Mouse (Mus musculus): ENCODE measurements around the gene Ms4a18.

Gene Ms4a18

DNA sequence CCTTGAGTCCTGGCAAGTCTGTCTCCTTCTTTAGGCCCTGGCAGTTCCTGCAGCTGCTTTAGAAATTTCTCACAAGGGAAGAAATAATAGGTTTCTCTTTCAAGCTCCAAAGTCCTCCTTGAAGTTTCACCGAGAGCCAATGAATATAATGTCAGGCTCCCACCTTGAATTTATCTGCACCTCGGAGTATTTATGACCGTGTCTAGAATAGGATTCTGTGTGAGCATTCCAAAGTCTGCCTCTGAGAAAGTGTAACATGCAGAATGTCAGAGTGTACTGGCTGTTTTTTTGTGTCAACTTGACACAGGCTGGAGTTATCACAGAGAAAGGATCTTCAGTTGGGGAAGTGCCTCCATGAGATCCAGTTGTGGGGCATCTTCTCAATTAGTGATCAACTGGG, at the start of gene Ms4a18:
TSS of gene Ms4a18 (minus strand) at position 141 of the 400 bp plus-strand sequence.
- WGBS, result 88% methylated on average over 3 of the region's 3 CpGs

DNA sequence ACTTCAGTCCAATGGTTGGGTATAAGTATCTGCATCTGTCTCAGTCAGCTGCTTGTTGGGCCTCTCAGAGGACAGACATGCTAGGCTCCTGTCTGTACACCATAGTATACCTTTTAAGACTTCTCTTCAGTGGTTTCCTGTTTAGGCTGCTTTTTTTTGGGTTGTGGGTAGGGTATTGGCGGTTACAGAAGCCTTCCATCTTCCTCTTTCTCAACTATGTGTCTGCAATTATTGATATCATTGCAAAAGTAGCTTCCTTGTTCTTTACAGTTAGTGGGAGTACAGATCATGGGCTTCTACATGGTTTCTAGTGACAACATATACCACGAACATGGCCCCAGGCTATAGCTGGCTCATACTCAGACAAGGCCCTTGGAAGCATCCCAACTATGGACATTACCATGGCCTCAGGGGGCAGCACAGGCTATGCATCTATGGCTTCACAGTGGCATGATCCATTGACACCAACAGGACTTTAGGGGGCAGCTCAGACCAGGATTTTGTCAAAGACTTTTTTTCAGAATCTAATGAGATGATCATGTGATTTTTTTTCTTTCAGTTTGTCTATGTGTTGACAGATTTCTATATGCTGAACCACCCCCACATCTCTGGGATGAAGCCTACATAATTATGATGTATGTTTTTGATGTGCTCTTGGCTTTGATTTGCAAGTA, 47.5 kb upstream of the Ms4a18 start:
- WGBS, result 63% methylated on average over 2 of the region's 2 CpGs

DNA sequence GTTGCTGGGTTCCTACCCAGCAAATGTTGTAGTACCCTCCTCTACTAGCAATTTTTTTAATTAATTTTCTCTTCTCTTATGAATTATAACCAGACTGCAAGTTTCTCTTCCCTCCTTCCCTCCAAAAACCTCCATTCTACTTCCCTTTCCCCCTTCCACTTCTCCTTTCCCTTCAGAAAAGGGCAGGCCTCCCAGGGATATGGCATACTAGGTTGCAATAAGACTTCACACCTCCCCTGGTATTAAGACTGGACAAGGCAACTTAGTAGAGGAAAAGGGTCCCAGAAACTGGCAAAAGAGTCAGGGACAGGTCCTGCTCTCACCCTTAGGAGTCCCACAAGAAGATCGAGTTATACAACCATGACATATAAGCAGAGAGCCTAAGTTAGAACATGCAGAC, 43.1 kb upstream of the Ms4a18 start:
- WGBS, result 84% methylated on average over 1 of the region's 1 CpGs

DNA sequence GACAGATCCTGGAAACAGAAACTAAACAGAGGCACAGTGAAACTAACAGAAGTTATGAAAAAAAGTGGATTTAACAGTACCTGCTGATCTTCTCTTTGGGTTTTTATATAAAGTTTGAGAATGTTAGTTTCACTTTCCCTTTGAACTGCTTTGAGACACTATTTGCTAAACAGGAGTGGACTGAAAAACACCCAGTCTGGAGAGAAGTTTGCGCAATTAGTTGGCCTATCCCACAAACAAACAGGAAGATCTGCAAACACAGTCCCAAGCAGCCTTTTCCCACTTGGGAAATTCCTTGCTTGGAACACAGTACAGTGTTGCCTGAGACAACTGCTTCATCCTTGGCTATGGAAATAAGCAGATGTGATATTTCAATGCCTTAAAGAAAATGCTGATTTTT, 37.9 kb upstream of the Ms4a18 start:
- 82% methylated on average over 1 of the region's 1 CpGs for WGBS

DNA sequence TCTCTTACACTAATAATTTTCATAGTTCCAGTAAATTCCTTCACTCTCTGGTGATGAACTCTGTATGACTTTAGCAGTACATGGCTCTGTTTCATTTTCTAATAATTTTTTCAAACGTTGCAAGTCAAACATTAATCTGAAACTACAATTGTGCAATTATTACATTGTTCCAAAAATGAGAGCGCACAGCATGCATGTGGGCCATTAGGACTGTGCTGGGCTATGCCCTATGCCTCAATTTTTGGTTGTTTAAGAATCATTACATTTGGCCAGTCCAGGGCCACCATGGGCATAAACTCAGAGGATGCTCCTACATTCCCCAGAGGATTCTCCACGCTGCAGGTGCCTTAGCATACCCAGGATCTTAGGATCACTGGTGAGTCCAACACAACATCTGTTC, 35.4 kb upstream of the Ms4a18 start:
- 77% methylated on average over 3 of the region's 3 CpGs for WGBS

DNA sequence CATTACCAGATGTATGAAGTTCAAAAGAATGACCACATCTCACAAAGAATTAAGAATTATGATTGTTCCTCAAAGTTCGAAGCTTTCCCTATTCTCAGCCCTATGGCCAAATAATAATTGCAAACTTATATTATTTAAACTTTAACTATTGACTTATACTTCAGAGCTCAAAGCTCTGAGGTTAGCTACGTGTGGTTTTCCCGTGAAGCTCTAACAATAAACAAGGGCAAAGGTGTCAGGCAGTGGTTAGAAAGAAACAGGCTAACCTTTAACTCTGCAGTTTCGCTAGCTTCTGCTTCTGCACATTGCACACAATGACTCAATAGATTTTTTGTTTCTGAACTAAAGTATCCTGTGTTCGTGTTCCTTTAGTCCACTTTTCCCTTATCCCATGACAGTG, 35.0 kb upstream of the Ms4a18 start:
- WGBS, result 80% methylated on average over 5 of the region's 5 CpGs

DNA sequence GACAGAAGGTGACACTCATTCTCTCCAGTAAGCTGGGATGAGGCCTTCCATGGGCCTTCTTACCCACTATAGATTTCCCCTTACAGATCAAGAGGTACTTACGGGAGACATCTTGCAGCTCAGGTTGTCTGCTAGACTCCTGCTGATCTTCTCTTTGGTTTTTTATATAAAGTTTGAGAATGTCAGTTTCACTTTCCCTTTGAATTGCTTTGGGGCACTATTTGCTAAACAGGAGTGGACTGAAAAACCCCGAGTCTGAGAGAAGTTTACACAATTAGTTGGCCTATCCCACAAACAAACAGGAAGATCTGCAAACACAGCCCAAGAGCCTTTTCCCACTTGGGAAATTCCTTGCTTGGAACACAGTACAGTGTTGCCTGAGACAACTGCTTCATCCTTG, 32.5 kb upstream of the Ms4a18 start:
- WGBS, result 71% methylated on average over 2 of the region's 2 CpGs

DNA sequence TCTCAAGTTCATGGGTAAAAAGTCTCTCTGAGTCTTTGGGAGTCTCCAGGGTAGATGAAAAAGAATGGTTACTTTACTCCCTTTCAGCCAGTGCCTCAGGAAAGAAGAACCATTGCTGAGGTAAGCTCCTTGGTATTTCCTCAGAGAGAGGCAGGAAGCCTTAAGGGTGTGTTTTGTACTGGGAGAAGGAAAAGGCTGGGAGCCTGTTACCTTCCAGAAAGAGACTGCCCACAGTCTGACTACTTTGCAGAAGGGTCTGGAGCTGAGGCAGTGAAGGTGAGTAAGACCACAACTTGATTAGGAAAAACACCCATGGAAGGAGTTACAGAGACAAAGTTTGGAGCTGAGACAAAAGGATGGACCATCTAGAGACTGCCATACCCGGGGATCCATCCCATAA, 30.7 kb upstream of the Ms4a18 start:
- 79% methylated on average over 1 of the region's 1 CpGs for WGBS

DNA sequence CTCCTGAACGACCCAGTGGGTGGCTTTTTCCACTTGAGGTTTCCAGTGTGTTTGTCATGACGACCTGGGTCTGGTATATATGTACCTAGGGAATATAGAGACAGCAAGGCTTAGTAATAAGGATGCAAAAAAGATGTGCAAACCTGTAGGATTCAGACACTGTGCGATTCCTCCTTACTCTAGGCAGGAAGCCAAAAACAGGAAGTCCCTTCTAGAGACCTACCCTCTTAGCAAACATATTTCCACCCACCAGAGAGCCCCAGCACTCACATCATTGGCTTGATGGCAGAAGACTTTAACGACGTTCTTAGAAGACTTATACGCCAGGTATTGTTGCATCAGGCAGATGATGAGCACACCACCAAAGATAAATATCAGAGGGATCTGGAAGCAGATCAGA, 30.2 kb upstream of the Ms4a18 start:
- 75% methylated on average over 6 of the region's 6 CpGs for WGBS

DNA sequence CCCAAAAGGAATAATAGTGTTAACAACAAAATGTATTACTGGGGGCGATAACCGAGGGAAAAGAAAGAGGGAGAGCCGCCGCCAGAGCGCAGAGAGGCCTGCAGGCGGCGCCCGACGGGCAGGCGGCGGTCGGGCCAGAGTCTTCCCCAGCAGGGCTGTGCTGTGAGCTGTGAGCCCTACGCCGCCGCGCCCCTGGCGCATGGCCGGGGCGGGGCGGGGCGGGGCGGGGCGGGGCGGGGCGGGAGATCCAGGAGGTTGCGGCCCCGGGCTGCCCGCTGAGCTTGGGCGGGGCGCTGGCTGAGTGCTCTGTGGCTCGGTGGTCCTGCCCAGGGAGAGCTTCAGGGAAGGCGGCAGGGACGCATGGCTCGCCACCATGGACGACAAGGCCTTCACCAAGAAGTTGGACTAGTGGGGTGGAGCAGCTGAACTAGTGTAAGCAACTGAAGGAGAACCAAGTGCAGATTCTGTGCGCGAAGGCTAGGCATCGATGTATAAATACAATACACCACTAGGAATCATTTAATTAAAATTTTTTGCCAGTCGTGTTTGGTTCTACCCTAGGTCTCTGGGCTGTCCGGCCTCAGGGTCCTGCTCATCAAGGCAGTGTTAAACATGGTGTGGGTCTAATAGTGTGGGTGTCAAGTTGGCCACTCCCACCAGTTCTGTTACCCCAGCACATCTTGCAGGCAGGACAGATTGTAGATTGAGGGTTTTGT, 27.3 kb upstream of the Ms4a18 start:
- WGBS, result 6% methylated on average over 39 of the region's 40 CpGs

DNA sequence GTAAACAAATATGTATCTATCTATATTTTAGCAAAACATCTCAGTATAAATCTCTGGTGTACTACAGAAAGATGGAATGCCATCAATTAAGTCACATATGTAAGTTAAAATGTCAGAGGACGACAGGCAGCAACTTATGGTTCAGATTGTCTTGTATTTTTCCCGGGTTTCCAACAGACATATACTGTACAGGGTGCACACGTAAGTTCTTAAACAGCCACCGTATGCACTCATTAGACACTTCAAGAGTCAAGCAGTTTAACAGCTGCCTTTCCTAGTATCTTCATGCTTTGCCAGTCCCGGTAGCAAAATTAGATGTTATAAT, 26.8 kb upstream of the Ms4a18 start:
- 12% methylated on average over 5 of the region's 5 CpGs for WGBS

DNA sequence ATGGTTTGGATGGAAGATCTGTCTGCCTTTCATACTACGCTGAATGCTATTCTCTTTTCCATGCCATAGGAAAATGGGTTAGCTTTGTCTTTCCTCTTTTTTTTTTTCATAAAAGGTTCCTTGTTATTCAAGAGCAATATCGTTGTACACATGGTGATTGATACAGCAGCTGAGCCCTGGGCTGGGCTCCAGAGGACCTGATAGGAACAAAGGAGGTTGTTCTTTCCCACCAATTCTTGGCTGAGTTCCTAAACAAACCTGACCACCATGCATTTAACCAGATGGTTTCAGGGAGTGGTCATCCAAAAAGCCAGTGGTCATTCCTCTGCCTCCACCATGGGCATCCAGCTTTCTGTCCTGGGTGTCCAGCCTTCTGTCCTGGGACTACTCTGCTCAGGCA, 580 bp downstream of the Ms4a18 start:
- 67% methylated on average over 2 of the region's 2 CpGs for WGBS

DNA sequence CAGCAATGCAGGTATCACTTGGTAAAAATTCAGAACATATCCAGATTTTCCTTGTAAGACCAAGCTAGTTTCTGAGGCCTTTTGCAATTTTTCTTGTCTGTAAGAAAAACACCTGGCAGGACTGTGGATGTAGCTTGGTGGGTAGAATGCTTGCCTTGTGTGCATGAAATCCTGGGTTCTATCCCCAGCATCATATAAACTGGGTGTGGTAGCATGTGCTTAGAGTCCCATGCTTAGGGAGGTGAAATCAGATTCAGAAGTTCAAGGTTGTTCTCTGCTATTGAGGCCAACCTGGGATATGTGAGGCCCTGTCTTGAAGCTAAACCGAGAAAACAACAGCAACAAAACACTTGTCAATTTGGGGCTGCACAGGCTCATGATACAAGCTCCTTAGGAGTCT, 1.8 kb downstream of the Ms4a18 start:
- WGBS, result 91% methylated on average over 1 of the region's 1 CpGs

DNA sequence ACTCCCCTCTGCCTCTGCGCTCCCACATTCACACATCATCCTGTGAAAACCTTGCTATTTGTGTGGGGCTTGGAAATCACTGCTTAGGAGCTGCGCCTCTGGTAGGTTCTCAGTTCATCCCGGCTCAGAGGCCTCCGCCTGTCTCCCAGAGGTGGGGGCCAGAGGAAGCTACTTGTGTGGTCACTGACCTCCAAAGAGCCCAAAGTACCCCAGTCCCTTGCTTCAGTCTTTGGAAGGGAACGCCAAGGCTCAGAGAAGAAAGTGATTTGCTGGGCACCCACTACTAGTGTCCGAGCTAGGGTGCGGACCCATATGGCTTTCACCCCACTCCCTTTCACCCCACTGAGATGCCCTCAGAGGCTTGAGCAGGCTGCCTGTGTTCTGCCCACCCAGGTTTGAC, 24.7 kb downstream of the Ms4a18 start, which contains the start of gene Ms4a15:
TSS of gene Ms4a15 (minus strand) at position 101 of the 400 bp plus-strand sequence.
- WGBS, result 84% methylated on average over 7 of the region's 7 CpGs

DNA sequence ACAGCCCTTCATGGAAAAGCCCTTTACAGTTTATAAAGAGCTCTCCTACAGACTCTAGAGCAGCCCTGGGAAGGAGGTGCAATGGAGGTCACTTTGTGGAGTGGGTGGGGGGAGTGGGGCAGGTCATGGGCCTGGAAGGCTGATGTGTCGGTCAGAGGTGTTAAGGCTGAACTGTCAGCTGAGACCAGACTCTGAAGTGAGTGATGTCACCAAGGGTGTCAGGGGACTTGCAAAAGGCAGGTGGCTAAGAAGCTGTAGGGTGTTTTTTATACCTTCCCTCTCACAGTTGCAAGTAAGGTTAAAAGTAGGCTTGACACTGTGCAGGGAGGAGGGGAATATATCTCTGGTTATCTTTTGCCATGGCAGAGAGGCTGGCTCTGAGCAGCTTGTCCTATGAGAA, 27.1 kb downstream of the Ms4a18 start:
- 78% methylated on average over 1 of the region's 1 CpGs for WGBS

DNA sequence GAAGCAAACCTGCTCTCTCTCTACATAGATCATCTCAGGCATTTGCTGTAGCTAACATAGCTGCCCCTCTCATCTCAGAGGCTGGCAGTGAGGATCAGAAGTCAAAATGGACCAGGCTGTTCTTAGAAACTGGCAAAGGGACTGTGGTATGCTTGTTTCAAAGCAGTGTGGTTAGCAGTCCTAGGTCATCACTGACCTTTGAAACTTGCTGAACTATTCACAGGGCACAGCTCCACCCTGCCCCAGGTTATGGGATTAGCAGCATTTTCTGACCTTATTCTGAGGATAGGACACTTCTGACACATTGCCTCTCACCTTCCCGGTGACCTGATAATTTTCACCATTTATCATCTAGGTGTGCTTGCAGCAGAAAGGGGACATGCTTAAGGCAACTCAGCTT, 29.3 kb downstream of the Ms4a18 start:
- WGBS, result 95% methylated on average over 1 of the region's 1 CpGs

DNA sequence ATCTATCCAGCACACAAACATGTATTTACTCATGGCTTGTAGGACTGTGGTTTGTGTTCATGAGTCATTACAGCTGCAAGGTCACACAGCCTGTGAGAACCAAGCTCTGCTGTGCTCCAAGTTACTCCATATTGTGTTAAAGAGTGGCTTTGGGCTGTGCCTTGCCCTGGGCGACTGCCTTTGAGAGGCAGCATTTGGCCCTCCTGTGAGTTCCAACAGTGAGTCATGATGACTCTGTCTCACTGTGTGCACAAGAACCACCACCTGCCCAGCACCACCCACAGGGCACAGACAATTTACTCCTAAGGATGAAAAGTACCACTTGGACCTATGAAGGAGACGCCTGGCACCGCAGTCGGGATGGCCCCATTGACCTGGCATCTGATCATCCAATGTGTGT, 31.9 kb downstream of the Ms4a18 start:
- 81% methylated on average over 4 of the region's 4 CpGs for WGBS

DNA sequence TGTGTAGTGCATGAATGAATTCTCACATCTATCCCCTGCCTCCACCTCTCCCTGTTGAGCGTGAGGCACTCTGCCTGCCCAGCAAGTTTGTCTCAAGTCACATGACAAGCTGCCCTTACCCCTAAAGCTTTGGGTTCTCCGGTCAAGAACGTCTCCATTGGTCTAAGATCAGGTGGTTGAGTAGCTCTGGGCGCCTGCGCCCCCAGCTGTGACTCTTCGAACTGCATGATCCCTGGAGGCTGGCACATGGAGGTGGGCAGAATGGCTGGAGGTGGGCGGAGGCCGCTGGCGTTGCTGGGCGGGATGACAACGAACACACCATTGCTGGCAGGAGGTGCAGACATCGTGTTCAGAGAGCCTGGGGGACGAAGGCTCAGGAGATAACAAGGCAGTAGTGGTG, 33.3 kb downstream of the Ms4a18 start:
- WGBS, result 81% methylated on average over 13 of the region's 13 CpGs

DNA sequence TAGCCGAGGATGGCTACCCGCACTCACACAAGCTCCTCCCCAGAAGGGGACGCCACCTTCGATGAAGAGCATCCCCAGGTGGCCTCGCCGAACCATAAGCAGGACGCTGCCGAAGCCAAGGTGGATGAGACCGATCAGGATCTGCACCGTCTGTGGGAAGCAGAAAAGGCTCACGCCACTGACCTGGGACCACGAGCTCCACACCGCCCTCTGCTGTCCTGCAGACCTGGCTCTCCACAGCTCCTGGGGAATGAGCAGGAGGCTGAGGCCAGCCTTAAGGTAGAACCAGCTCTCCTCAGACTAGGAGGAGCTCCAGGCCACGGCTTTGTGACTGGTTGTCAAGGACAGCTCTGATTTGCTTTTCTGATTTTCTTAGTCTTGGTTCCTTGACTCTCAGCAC, 34.7 kb downstream of the Ms4a18 start:
- 31% methylated on average over 14 of the region's 14 CpGs for WGBS

DNA sequence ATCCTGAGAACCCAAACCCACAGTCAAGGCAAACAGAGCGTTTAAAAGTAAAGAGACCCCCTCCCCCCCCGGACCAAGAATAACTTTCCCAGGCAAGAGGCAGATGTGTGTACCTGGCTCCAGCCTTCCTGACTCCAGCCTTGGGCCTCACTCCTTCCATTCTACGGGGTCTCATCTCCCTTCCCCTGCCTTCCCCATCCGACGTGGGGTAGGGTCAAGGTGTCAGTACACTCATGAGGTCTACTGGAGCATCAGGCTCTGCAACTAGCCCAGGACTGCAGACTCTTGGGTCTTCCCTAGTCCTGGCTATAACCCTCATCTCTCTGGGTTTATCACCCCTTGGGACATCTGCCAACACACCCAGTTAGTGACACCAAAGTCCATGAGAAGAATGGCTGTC, 37.6 kb downstream of the Ms4a18 start:
- 85% methylated on average over 5 of the region's 5 CpGs for WGBS

DNA sequence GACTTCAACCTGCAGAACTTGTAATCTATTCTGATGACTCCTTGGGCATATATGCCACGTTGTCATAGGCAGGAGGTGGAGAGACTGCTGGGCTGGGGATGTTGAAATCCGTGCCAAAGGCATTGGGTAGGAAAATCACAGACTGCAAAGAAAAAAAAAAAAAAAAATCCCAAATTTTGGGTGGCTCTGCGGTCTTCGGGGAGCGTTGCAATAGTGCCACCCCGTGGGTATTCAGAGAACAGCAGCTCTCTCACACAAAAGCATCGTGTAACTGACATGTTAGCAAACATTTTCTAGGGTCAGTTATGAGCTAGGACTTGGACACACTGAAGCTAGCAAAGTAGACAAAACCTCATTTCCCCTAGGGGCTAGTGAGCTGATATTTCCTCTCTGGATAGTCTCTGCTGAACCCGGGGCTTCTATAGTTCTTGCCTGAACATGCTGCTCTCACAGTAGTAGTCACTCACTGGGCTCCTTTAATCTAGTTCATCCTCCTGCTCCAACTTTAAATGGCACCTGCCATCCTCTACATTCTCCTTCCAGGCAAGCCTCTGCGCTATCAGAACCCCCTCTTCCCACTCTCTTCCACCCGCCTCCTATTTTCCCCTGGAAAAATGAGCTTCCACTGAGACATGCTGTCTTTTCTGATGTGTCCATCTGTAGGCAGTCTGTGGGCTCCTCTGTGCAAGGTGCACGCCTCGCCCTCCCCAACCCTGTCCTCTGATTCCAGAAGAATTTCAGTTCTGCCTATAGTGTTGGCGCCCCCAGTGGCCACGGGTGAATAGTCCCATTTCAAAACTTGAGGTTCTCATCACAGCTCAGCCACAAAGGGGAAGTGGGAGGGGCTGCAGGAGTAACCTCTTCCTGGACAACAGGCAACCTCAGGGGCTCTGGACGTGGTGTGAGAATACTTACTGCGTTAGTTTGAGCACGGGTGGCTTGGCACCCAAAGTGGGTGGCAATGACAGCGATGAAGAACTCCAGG, 38.4 kb downstream of the Ms4a18 start:
- 9% methylated on average over 18 of the region's 18 CpGs for WGBS

DNA sequence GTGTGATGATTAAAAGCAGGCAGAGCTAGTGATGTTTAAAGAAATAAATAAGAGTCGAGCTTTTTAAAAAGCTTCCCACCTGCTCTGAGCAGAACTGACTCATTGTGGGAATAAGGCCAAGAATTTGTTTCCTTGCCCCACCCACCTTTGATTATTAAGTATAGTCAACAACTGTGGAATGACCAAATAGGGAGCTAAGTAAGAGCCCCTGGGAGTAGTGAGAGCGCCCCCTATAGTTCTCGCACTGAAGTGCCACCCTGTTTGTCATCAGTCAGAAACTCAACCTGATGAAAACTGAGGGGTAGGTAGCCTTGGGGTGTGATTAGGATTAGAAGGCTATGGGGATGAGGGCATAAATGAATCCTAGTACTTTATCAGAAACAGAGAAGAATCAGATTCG, 41.5 kb downstream of the Ms4a18 start:
- WGBS, result 39% methylated on average over 4 of the region's 4 CpGs

DNA sequence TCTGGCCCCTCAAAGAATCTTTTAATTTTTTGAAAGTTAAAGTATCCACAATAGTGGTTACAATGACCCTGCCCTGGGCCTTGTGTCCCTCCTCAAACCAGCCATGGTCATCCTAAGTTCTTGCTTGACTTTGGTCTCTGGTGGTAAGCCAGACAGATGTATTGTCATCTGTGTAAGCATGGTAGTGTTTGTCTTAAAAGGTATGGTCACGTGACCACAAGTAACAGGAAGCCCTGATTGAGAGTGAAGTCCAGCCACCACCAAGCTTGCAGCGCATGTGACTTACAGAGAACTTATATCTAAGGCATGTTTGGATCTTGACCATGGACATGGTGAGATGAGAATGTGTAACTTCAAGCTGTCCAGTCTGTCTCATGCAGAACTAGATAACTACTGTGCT, 42.6 kb downstream of the Ms4a18 start:
- WGBS, result 88% methylated on average over 2 of the region's 2 CpGs

Data from cerebral cortex, adult 2 months (tissue).